Mouse (Mus musculus): ENCODE data around the gene Acvr1c. TPM values are rescaled to one million over a fixed set of nuclear protein-coding genes. Genes with fewer than 3 reads are reported as not detected.
A peak's percentile ranks its signal among the peaks of the same experiment; 100 is the strongest.

Gene Acvr1c
- polyA plus RNA-seq (2014; fragmentation: Nextera tagmentation; extraction: Ambion mirVana): 0.12 and 0.24 TPM in 2 replicates

DNA sequence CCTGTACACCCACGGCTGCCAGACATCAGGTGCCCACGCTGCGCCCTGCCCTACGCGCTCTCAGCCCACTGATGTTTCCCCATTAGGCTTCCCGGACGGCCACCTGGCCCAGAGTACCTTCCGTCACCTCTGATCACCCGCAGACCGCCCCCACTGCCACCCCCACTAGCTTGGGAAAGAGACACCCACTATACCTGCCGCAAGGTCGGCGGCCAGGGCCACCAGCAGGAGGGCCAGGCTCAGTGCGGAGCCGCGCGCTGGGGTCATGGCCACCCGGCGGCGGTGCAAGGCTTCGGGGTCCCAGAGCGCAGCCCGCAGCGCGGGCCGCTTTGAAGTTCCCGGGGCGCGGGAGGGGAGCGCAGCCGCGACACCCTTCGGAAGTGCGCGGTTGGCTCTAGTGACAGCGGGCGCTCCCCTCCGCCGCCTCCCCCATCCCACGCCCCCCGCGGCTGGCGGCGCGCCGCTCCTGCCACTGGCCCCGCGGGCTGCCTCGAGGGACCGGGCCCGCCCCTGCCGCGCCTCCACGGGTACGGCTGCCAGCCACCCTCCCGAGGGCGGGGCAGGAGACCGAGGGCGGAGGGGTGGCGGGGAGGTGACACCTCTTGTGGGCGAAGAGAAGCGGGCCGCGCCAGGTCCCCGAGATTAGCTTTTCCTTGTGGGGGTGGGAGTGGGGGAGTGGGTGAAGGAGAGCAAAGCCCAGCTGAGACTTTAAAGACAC is at the start of gene Acvr1c:
Gene Acvr1c (minus strand): TSS at position 482 of the 718 bp plus-strand sequence.
- peak within 1 kb of the TSS; percentile 99 for H3K4me2 ChIP-seq (ENCODE audit: low read depth, low read length)
- no peak within 1 kb of the TSS for H3K27ac ChIP-seq (replicated peaks; ENCODE audit: low read depth, low read length)
- peak; percentile 38 for DNase-seq (ENCODE audit: low spot score)
- peak within 1 kb of the TSS; percentile 53 for H3K9ac ChIP-seq (ENCODE audit: low read depth, low read length)
- H3K36me3 ChIP-seq (ENCODE audit: control insufficient read depth, insufficient read depth, low read length): no peaks in the 10 kb centered on the region
- ATAC-seq (ENCODE audit: low read depth): peak; percentile 90
- H3K27me3 ChIP-seq (replicated peaks; ENCODE audit: control insufficient read depth, insufficient read depth, low read length): peaks cover 26% of the 10 kb centered on the region; the same call in 1 of the 2 replicates
- under 1% methylated on average over 20 of the region's 65 CpGs for WGBS
- H3K4me3 ChIP-seq (ENCODE audit: low read depth, low read length): peak within 1 kb of the TSS; percentile 61
- H3K4me1 ChIP-seq (ENCODE audit: control insufficient read depth, insufficient read depth, low read length): peaks cover 7% of the 10 kb centered on the region
- H3K9me3 ChIP-seq (ENCODE audit: control insufficient read depth, low read length): no peaks in the 10 kb centered on the region

DNA sequence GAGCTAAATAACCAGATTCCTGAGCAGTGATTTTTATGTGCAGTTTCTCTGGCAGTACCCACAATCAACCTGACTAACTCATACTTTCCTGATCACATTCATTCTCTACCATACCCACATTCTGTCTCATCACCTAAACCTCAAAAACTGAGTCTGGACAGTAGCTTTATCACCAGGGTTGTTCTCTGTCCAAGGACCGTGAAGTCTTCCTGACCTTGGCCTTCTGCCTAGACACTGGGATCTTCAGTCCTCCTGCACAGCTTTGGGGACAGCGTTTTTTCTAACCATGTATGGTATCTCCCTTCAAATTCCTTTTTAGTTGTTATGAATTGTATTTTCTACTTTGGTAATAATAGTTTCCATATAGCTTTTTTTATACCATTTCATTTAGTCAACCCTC is 45.8 kb upstream of the Acvr1c start:
- DNase-seq (ENCODE audit: low spot score) (no peak), ATAC-seq (ENCODE audit: low read depth) (no peak)
- no peaks in the 10 kb centered on the region for H3K36me3 ChIP-seq (ENCODE audit: control insufficient read depth, insufficient read depth, low read length)
- H3K4me2 ChIP-seq (ENCODE audit: low read depth, low read length): no peak overlapping the region
- no peak overlapping the region for H3K9ac ChIP-seq (ENCODE audit: low read depth, low read length)
- WGBS: 87% methylated on average over 2 of the region's 2 CpGs
- no peak overlapping the region for H3K27ac ChIP-seq (replicated peaks; ENCODE audit: low read depth, low read length)
- no peaks in the 10 kb centered on the region for H3K4me1 ChIP-seq (ENCODE audit: control insufficient read depth, insufficient read depth, low read length)
- 0 out of 2 replicates have a peak, but pooled peaks cover 5% of the 10 kb centered on the region for H3K9me3 ChIP-seq (ENCODE audit: control insufficient read depth, low read length)
- H3K27me3 ChIP-seq (replicated peaks; ENCODE audit: control insufficient read depth, insufficient read depth, low read length): no peaks in the 10 kb centered on the region
- no peak overlapping the region for H3K4me3 ChIP-seq (ENCODE audit: low read depth, low read length)

DNA sequence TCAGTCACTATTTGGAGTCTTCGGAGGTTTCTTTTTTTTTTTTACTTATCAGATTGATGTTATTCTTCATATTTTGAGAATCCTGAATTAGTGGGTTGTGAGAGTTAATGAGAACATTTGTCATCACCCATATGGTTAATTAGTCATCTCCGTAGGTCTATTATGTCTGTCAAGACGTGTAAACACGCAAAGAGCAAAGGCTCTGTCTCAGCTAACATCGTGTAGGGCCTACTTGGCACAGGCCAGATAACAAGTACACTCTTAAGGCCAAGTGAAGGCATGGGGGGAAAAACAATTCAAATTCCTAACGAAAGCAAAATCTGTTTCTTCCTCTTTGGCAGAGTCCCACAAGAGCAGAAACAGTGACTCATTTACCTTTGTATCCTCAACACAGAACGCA is 30.9 kb upstream of the Acvr1c start:
- no peak overlapping the region for H3K27ac ChIP-seq (replicated peaks; ENCODE audit: low read depth, low read length)
- DNase-seq (ENCODE audit: low spot score): no peak
- no peak overlapping the region for H3K4me3 ChIP-seq (ENCODE audit: low read depth, low read length)
- no peak overlapping the region for H3K4me2 ChIP-seq (ENCODE audit: low read depth, low read length)
- no peaks in the 10 kb centered on the region for H3K4me1 ChIP-seq (ENCODE audit: control insufficient read depth, insufficient read depth, low read length)
- WGBS: 84% methylated on average over 7 of the region's 7 CpGs
- no peaks in the 10 kb centered on the region for H3K9me3 ChIP-seq (ENCODE audit: control insufficient read depth, low read length)
- ATAC-seq (ENCODE audit: low read depth): no peak
- no peaks in the 10 kb centered on the region for H3K36me3 ChIP-seq (ENCODE audit: control insufficient read depth, insufficient read depth, low read length)
- H3K27me3 ChIP-seq (replicated peaks; ENCODE audit: control insufficient read depth, insufficient read depth, low read length): no peaks in the 10 kb centered on the region
- no peak overlapping the region for H3K9ac ChIP-seq (ENCODE audit: low read depth, low read length)

DNA sequence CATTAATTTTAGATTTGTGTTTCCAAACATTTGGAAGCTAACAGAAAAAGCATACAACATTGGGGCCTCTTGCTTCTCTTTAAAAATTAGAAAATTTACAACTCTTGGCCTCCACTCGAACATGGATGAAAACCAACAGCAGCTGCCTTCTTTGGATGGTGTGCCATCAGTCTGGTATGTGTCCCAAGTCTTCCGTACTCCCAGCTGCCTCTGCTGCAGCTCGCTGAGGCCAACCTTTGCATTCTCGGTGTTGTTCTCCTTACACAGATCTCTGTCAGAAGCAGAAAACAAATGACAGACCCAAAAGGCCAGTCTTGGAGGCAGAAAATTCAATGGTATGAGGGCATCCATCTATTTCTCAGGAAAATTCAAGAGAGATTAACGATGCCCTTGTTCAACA is 22.3 kb upstream of the Acvr1c start:
- H3K4me3 ChIP-seq (ENCODE audit: low read depth, low read length): no peak overlapping the region
- no peak overlapping the region for H3K4me2 ChIP-seq (ENCODE audit: low read depth, low read length)
- WGBS: 83% methylated on average over 5 of the region's 5 CpGs
- H3K9me3 ChIP-seq (ENCODE audit: control insufficient read depth, low read length): no peaks in the 10 kb centered on the region
- DNase-seq (ENCODE audit: low spot score) (no peak), ATAC-seq (ENCODE audit: low read depth) (no peak)
- H3K4me1 ChIP-seq (ENCODE audit: control insufficient read depth, insufficient read depth, low read length): no peaks in the 10 kb centered on the region
- no peaks in the 10 kb centered on the region for H3K27me3 ChIP-seq (replicated peaks; ENCODE audit: control insufficient read depth, insufficient read depth, low read length)
- no peak overlapping the region for H3K27ac ChIP-seq (replicated peaks; ENCODE audit: low read depth, low read length)
- no peak overlapping the region for H3K9ac ChIP-seq (ENCODE audit: low read depth, low read length)
- no peaks in the 10 kb centered on the region for H3K36me3 ChIP-seq (ENCODE audit: control insufficient read depth, insufficient read depth, low read length)

DNA sequence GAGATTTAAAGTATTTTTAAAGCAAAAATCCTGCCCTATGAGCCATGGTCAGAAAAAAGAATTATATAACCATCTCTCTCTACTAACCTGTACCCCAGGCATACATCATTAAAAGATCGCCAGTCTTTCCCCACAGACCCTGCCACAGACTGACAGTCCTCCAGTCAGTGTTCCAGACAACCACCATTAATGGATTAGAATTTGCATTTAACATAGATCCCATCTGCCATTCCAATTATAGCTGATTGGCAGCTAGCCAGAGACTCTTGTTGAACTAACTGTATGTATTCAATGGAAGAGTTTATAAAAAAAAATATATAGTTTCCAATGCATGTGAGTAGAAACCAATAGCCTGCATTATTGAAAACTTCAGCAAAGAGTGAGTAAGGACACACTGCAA is 21.8 kb upstream of the Acvr1c start:
- H3K27ac ChIP-seq (replicated peaks; ENCODE audit: low read depth, low read length): no peak overlapping the region
- H3K4me3 ChIP-seq (ENCODE audit: low read depth, low read length): no peak overlapping the region
- no peak overlapping the region for H3K9ac ChIP-seq (ENCODE audit: low read depth, low read length)
- no peaks in the 10 kb centered on the region for H3K36me3 ChIP-seq (ENCODE audit: control insufficient read depth, insufficient read depth, low read length)
- no peaks in the 10 kb centered on the region for H3K9me3 ChIP-seq (ENCODE audit: control insufficient read depth, low read length)
- H3K4me2 ChIP-seq (ENCODE audit: low read depth, low read length): no peak overlapping the region
- ATAC-seq (ENCODE audit: low read depth): no peak
- DNase-seq (ENCODE audit: low spot score): peak; percentile 45
- H3K27me3 ChIP-seq (replicated peaks; ENCODE audit: control insufficient read depth, insufficient read depth, low read length): no peaks in the 10 kb centered on the region
- 50% methylated on average over 1 of the region's 1 CpGs for WGBS
- H3K4me1 ChIP-seq (ENCODE audit: control insufficient read depth, insufficient read depth, low read length): no peaks in the 10 kb centered on the region

DNA sequence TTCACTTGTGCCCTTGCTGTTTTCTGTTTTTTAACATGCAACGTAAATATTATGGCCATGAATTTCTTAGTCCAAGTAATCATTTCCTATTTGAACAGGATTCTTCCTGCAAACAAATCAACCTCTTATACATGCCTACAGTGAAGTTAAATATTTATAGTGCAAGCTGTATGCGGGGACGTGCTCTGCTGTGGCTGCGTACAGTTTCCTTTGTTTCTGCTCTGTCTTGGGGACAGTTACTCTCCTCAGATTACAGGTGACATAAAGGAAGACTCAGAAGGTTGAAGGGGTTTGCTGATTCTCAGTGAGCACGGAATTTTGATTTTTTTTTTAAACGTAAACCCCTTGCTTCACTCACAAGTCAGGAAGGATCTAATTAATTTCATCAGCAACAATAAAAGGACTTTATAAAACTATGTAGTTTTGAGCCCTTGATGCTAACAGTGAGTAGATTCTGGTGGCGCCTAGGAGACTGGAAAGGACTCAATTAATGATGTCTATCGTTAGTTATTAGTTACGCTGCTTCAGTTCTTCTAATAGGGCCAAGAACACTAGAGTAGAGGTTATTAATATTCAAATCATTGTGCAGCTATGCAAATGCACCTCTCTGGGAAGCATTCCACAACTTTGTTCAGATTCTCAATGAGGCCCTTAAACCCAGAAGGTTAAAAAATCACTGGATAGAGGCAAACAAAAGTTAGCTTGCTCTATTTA is 19.9 kb upstream of the Acvr1c start:
- H3K9me3 ChIP-seq (ENCODE audit: control insufficient read depth, low read length): no peaks in the 10 kb centered on the region
- no peak overlapping the region for H3K4me3 ChIP-seq (ENCODE audit: low read depth, low read length)
- no peaks in the 10 kb centered on the region for H3K4me1 ChIP-seq (ENCODE audit: control insufficient read depth, insufficient read depth, low read length)
- no peak overlapping the region for H3K27ac ChIP-seq (replicated peaks; ENCODE audit: low read depth, low read length)
- WGBS: 70% methylated on average over 9 of the region's 9 CpGs
- DNase-seq (ENCODE audit: low spot score) (no peak), ATAC-seq (ENCODE audit: low read depth) (no peak)
- H3K27me3 ChIP-seq (replicated peaks; ENCODE audit: control insufficient read depth, insufficient read depth, low read length): no peaks in the 10 kb centered on the region
- H3K4me2 ChIP-seq (ENCODE audit: low read depth, low read length): no peak overlapping the region
- no peak overlapping the region for H3K9ac ChIP-seq (ENCODE audit: low read depth, low read length)
- H3K36me3 ChIP-seq (ENCODE audit: control insufficient read depth, insufficient read depth, low read length): no peaks in the 10 kb centered on the region

DNA sequence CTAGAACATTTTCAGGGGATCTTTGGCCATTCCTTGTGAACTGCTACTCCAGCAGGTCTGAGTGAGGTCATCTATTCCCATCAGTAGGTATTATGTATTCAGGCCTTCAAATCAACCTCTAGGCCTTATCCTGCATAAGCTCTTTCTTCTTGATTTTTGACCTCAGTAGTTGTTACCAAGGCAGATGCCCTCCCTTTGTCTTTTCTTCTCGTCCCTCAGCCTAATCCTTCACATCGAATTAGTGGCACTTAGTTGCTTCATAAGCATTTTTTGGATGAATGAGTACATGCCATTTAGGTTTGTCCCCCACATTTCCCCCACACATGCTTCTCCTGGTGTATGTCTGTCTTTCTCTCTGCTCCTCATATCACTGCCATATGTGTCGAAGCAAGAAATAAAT is 8.5 kb upstream of the Acvr1c start:
- 69% methylated on average over 3 of the region's 3 CpGs for WGBS
- Histone ChIP-seq H3K4me3 (ENCODE audit: low read depth, low read length) (no peak overlapping the region), H3K27me3 (replicated peaks; ENCODE audit: control insufficient read depth, insufficient read depth, low read length) (no peaks in the 10 kb centered on the region), H3K4me1 (ENCODE audit: control insufficient read depth, insufficient read depth, low read length) (no peaks in the 10 kb centered on the region), H3K9me3 (ENCODE audit: control insufficient read depth, low read length) (no peaks in the 10 kb centered on the region), H3K27ac (replicated peaks; ENCODE audit: low read depth, low read length) (no peak overlapping the region), H3K4me2 (ENCODE audit: low read depth, low read length) (no peak overlapping the region), H3K9ac (ENCODE audit: low read depth, low read length) (no peak overlapping the region), H3K36me3 (ENCODE audit: control insufficient read depth, insufficient read depth, low read length) (no peaks in the 10 kb centered on the region)
- ATAC-seq (ENCODE audit: low read depth) (no peak), DNase-seq (ENCODE audit: low spot score) (no peak)

DNA sequence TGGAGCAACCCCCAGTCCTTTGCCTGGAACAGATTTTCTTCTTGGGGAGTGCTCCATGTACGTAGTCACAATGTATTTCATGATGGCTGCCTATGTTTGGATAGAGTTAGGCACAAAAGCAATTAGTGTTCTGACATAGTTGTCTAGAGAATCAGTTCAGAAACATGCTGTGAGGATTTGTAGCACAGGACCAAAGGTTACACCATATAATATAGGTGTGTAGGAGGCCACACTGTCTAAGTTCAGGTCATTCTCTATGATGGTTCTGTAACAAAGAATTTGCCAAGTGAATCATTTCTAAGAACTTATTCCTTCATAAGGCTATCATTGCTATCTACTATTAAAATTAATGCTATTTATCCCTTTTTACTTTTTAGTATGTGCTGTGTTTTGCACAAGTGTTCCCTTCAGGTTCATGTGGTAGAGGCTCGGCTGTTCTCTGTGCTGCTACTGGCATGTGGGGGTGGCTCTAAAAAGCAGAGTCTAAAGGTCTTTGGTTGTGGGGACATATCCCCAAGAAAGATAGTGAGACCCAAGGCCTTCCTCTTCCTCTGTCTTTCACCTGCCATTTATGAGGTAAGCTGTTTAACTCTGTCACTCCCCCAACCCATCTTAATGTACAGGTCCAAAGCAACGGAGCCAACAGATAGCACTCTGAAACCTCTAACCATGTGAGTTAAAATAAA is 3.8 kb upstream of the Acvr1c start:
- no peak overlapping the region for H3K4me2 ChIP-seq (ENCODE audit: low read depth, low read length)
- ATAC-seq (ENCODE audit: low read depth): no peak

More for the DNA sequence above, 3.8 kb upstream of the Acvr1c start:
- DNase-seq (ENCODE audit: low spot score): no peak
- H3K36me3 ChIP-seq (ENCODE audit: control insufficient read depth, insufficient read depth, low read length): no peaks in the 10 kb centered on the region
- no peak overlapping the region for H3K9ac ChIP-seq (ENCODE audit: low read depth, low read length)
- WGBS: 86% methylated on average over 3 of the region's 3 CpGs
- H3K27ac ChIP-seq (replicated peaks; ENCODE audit: low read depth, low read length): no peak overlapping the region
- no peaks in the 10 kb centered on the region for H3K9me3 ChIP-seq (ENCODE audit: control insufficient read depth, low read length)
- peaks cover 17% of the 10 kb centered on the region; the same call in 1 of the 2 replicates for H3K27me3 ChIP-seq (replicated peaks; ENCODE audit: control insufficient read depth, insufficient read depth, low read length)
- peaks cover 7% of the 10 kb centered on the region for H3K4me1 ChIP-seq (ENCODE audit: control insufficient read depth, insufficient read depth, low read length)
- H3K4me3 ChIP-seq (ENCODE audit: low read depth, low read length): no peak overlapping the region

All from embryonic facial prominence, embryonic 14.5 days (tissue).